Mouse (Mus musculus): ENCODE results near the gene Gm42372.

Gm42372 gene

GRCm38 (mm10) chr7:17007300-17007699 is 24.4 kb downstream of the Gm42372 start:
- DNase-seq (ENCODE audit: low read depth), result no peak

GRCm38 (mm10) chr7:17009326-17010009 is 26.6 kb downstream of the Gm42372 start:
- no peak for DNase-seq (ENCODE audit: low read depth)

- no peak for DNase-seq (ENCODE audit: low read depth)
Measured at GRCm38 (mm10) chr7:17010010-17010347, 27.1 kb downstream of the Gm42372 start.

- DNase-seq (ENCODE audit: low read depth), result no peak
Measured at GRCm38 (mm10) chr7:17011909-17012590, 29.2 kb downstream of the Gm42372 start.

- no peak for DNase-seq (ENCODE audit: low read depth)
Measured at GRCm38 (mm10) chr7:17015381-17015780, 32.5 kb downstream of the Gm42372 start.

- DNase-seq (ENCODE audit: low read depth), result peak; percentile 99
Measured at GRCm38 (mm10) chr7:17017036-17017435, 34.1 kb downstream of the Gm42372 start.

GRCm38 (mm10) chr7:17017921-17018320 is 35.0 kb downstream of the Gm42372 start:
- DNase-seq (ENCODE audit: low read depth), result no peak

GRCm38 (mm10) chr7:17019426-17020166 is 36.7 kb downstream of the Gm42372 start:
- no peak for DNase-seq (ENCODE audit: low read depth)

- DNase-seq (ENCODE audit: low read depth), result no peak
Measured at GRCm38 (mm10) chr7:17022176-17022575, 39.3 kb downstream of the Gm42372 start.

- no peak for DNase-seq (ENCODE audit: low read depth)
Measured at GRCm38 (mm10) chr7:17023701-17024100, 40.8 kb downstream of the Gm42372 start.

GRCm38 (mm10) chr7:17024141-17024540 is 41.3 kb downstream of the Gm42372 start:
- DNase-seq (ENCODE audit: low read depth), result no peak

- no peak for DNase-seq (ENCODE audit: low read depth)
Measured at GRCm38 (mm10) chr7:17024814-17025504, 42.1 kb downstream of the Gm42372 start.

GRCm38 (mm10) chr7:17025505-17025894 is 42.6 kb downstream of the Gm42372 start:
- DNase-seq (ENCODE audit: low read depth), result no peak

GRCm38 (mm10) chr7:17025896-17026622 is 43.2 kb downstream of the Gm42372 start:
- no peak for DNase-seq (ENCODE audit: low read depth)

GRCm38 (mm10) chr7:17026710-17027587 is 44.1 kb downstream of the Gm42372 start:
- peak; percentile 69 for DNase-seq (ENCODE audit: low read depth)

- DNase-seq (ENCODE audit: low read depth), result peak; percentile 61
Measured at GRCm38 (mm10) chr7:17027588-17028343, 44.9 kb downstream of the Gm42372 start, which contains the start of gene Ppp5c. TSS of gene Ppp5c (minus strand) at chr7:17027924.

GRCm38 (mm10) chr7:17028923-17029322 is 46.0 kb downstream of the Gm42372 start:
- no peak for DNase-seq (ENCODE audit: low read depth)

- DNase-seq (ENCODE audit: low read depth), result no peak
Measured at GRCm38 (mm10) chr7:17030239-17030638, 47.4 kb downstream of the Gm42372 start.
